Mouse (Mus musculus) CH12.LX (cell line): ENCODE data around the gene 9530077C05Rik. TPM values are rescaled to one million over a fixed set of nuclear protein-coding genes. Genes with fewer than 3 reads are reported as not detected.
"Not testable (repeated sequence)": the region's sequence is repeated elsewhere in the genome, so short reads cannot be mapped to it uniquely, and the experiment has no call there.

Source experiments
- DNase-seq: peaks from one replicate; pipeline ENCODE4 v3.0.0-alpha.2; 2013; ENCODE audit errors: extremely low read depth
- H3K27ac ChIP-seq: 2 replicates; pipeline ENCODE4 v1.5.1; 2012; ENCODE audit warnings: low read depth, mild to moderate bottlenecking, control low read depth, moderate library complexity; ENCODE audit not compliant: insufficient read depth
- H3K27me3 ChIP-seq: replicated peaks from 2 replicates; pipeline ENCODE3; 2012; ENCODE audit warnings: inconsistent platforms
- H3K36me3 ChIP-seq, 2 experiments: replicated peaks in 1 of 2; 2 replicates each; pipeline versions ENCODE3 to v1.6.1; 2012; ENCODE audit warnings: inconsistent platforms in 1 of 2, low read length in 1 of 2, mild to moderate bottlenecking in 1 of 2, mixed read lengths in 1 of 2, moderate library complexity in 1 of 2; ENCODE audit not compliant: control insufficient read depth in 1 of 2, insufficient read depth in 1 of 2
- H3K4me1 ChIP-seq, 2 experiments: 2 replicates each; pipeline ENCODE4 v1.6.1; 2012; ENCODE audit warnings: inconsistent platforms in 1 of 2, moderate library complexity in 1 of 2; ENCODE audit not compliant: insufficient read depth in 2 of 2, control insufficient read depth in 1 of 2
- H3K4me2 ChIP-seq: 2 replicates; pipeline ENCODE4 v1.6.1; 2012; ENCODE audit warnings: low read depth, mild to moderate bottlenecking, control low read depth; ENCODE audit not compliant: poor library complexity, insufficient read depth, severe bottlenecking
- H3K4me3 ChIP-seq, 3 experiments: fragments of 150-350 bp in 1 of 3; sonication (generic) in 1 of 3; replicated peaks in 1 of 3; 2 replicates each; pipeline versions ENCODE3 to v1.5.1; 2011 to 2012; ENCODE audit warnings: low read depth in 2 of 3, low read length in 2 of 3, mild to moderate bottlenecking in 2 of 3, moderate library complexity in 2 of 3, control low read depth in 1 of 3, improper control_type of control experiment in 1 of 3, inconsistent platforms in 1 of 3, mixed read lengths in 1 of 3; ENCODE audit not compliant: poor library complexity in 1 of 3
- H3K79me2 ChIP-seq: replicated peaks from 2 replicates; pipeline ENCODE4 v1.6.1; 2012; ENCODE audit warnings: mild to moderate bottlenecking, moderate library complexity; ENCODE audit not compliant: control insufficient read depth, poor library complexity, insufficient read depth, severe bottlenecking; ENCODE audit errors: extremely low read depth
- H3K9ac ChIP-seq: 2 replicates; pipeline ENCODE4 v1.6.1; 2012; ENCODE audit warnings: low read depth, mild to moderate bottlenecking, control low read depth, moderate library complexity; ENCODE audit not compliant: insufficient read depth
- H3K9me3 ChIP-seq: replicated peaks from 2 replicates; pipeline ENCODE3; 2012; ENCODE audit warnings: low read length, inconsistent platforms, mixed read lengths
- MXI1 ChIP-seq: IDR thresholded peaks from 2 replicates; pipeline ENCODE4 v1.6.1; 2011; ENCODE audit warnings: mild to moderate bottlenecking, low read depth, low read length, improper control_type of control experiment
- MYC ChIP-seq: IDR thresholded peaks from 2 replicates; pipeline ENCODE4 v1.6.1; 2011; ENCODE audit warnings: low read depth, mild to moderate bottlenecking, improper control_type of control experiment, low read length
- NELFE ChIP-seq: IDR thresholded peaks from 2 replicates; pipeline ENCODE4 v1.6.1; 2011; ENCODE audit warnings: low read depth, low read length, improper control_type of control experiment
- NRF1 ChIP-seq: IDR thresholded peaks from 2 replicates; pipeline ENCODE4 v1.6.1; 2014; ENCODE audit warnings: low read depth, mild to moderate bottlenecking, inconsistent platforms, low read length, improper control_type of control experiment, moderate library complexity
- SIN3A ChIP-seq: IDR thresholded peaks from 2 replicates; pipeline ENCODE4 v1.6.1; 2012; ENCODE audit warnings: low read length, improper control_type of control experiment, inconsistent platforms
- TBP ChIP-seq: conservative IDR thresholded peaks from 2 replicates; pipeline ENCODE4 v1.6.1; 2011; ENCODE audit warnings: low read depth, low read length, improper control_type of control experiment
- UBTF ChIP-seq: IDR thresholded peaks from 2 replicates; pipeline ENCODE4 v1.6.1; 2012; ENCODE audit warnings: low read depth, mild to moderate bottlenecking, inconsistent platforms, low read length, improper control_type of control experiment, moderate library complexity
- dilution Hi-C: fragments of 300-500 bp; cut with MboI; formaldehyde crosslinking; loops from 2 replicates; pipeline ENCODE4 v1.14.3; 2020; ENCODE audit warnings: low sequenced_read_pairs; ENCODE audit not compliant: extremely low pct_unique_long_range_greater_than_20kb, extremely low pct_ligation_motif_present
- in situ Hi-C: fragments of 300-500 bp; cut with MboI; formaldehyde crosslinking; loops from 3 replicates; pipeline ENCODE4 v1.14.3; 2019; ENCODE audit warnings: low sequenced_read_pairs, low pct_ligation_motif_present, low pct_unique_long_range_greater_than_20kb, mixed read lengths
- polyA plus RNA-seq: library from polyadenylated mRNA; unstranded; fragments of >175 nt; gene quantifications from 2 replicates; pipeline ENCODE4 v1.2.1, GENCODE M21; 2012; ENCODE audit warnings: low read depth; ENCODE audit not compliant: insufficient read length
- total RNA-seq, 2 experiments: library from RNA; depleted of rRNA; stranded (reverse); fragments of 300-350 nt in 1 of 2; fragments of >200 nt in 1 of 2; gene quantifications; 2 replicates each; pipeline ENCODE4 v1.2.3; 2012 to 2014

The 9530077C05Rik gene
- total and polyA plus RNA-seq, 3 experiments: 0.71 to 1.4 (median 0.93) TPM

GRCm38 (mm10) chr9:22402976-22403375 is 8.3 kb upstream of the 9530077C05Rik start:
- no peaks in the 10 kb centered on the region for H3K36me3 ChIP-seq
- dilution Hi-C loops: no loop called here
- no peak overlapping the region for H3K4me2 ChIP-seq
- 0 out of 4 replicates have a peak, but pooled peaks cover 0 to 2% of the 10 kb centered on the region in 2 experiments for H3K4me1 ChIP-seq
- no peak overlapping the region for H3K9ac ChIP-seq
- H3K9me3 ChIP-seq: no peaks in the 10 kb centered on the region
- no peak overlapping the region for H3K27ac ChIP-seq
- H3K79me2 ChIP-seq: no peaks in the 10 kb centered on the region
- H3K4me3 ChIP-seq: no peak overlapping the region
- no peak for DNase-seq
- TF ChIP-seq UBTF (no peak), NELFE (no peak), SIN3A (no peak), NRF1 (no peak), MXI1 (no peak)
- in situ Hi-C loops: no loop called here
- H3K27me3 ChIP-seq: no peaks in the 10 kb centered on the region

GRCm38 (mm10) chr9:22403501-22403900 is 7.8 kb upstream of the 9530077C05Rik start:
- H3K79me2 ChIP-seq, H3K27me3 ChIP-seq, H3K9ac ChIP-seq, H3K4me3 ChIP-seq, H3K27ac ChIP-seq, dilution Hi-C loops, H3K4me1 ChIP-seq, DNase-seq, H3K36me3 ChIP-seq, H3K9me3 ChIP-seq, in situ Hi-C loops, H3K4me2 ChIP-seq: not testable (repeated sequence)

GRCm38 (mm10) chr9:22405414-22405813 is 5.9 kb upstream of the 9530077C05Rik start:
- H3K79me2 ChIP-seq: no peaks in the 10 kb centered on the region
- DNase-seq: no peak
- no peak overlapping the region for H3K4me2 ChIP-seq
- in situ Hi-C loops: no loop called here
- no peak for TF ChIP-seq MYC
- TF ChIP-seq TBP: no peak
- TF ChIP-seq, all 38 proteins: peak for 0
- Histone ChIP-seq H3K9ac (no peak overlapping the region), H3K4me1 (0 out of 4 replicates have a peak, but pooled peaks cover 0 to 2% of the 10 kb centered on the region in 2 experiments), H3K27me3 (no peaks in the 10 kb centered on the region), H3K4me3 (no peak overlapping the region), H3K36me3 (no peaks in the 10 kb centered on the region), H3K9me3 (no peaks in the 10 kb centered on the region), H3K27ac (no peak overlapping the region)
- dilution Hi-C loops: no loop called here

DNA sequence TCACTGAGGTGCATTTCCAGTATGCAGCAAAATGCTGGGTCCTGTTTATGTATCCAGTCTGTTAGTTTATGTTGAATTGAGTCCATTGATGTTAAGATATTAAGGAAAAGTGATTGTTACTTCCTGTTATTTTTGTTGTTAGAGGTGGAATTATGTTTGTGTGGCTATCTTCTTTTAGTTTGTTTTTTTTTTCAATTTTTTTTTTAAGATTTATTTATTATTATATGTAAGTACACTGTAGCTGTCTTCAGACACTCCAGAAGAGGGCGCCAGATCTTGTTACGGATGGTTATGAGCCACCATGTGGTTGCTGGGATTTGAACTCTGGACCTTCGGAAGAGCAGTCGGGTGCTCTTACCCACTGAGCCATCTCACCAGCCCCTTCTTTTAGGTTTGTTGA is 3.7 kb upstream of the 9530077C05Rik start:
- H3K27ac ChIP-seq, H3K4me1 ChIP-seq, DNase-seq, H3K4me2 ChIP-seq, H3K79me2 ChIP-seq, H3K4me3 ChIP-seq, H3K9ac ChIP-seq, dilution Hi-C loops, H3K9me3 ChIP-seq, H3K27me3 ChIP-seq, H3K36me3 ChIP-seq, in situ Hi-C loops: not testable (repeated sequence)
